Mouse (Mus musculus): Measurements from ENCODE around the gene Stx18.

DNA sequence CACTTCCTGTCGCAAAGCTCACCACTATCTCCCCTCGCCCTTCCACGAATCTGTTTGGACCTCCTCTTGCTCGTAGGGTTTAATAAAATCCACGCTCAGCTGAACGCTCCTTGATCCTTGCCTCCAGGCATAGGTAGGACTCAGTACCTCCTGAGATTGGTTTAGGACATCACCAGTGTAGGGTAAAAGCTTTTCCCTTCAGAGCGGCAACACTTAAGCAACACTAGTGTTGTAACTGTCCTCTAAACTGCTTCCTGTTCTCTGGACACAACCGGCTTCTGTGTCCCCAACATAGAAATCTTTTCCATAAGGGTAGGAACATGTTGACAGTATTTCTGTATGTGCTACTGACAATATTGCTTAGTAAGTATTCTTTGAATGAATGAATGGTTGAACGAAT is 1.3 kb downstream of the Stx18 start:
- TF ChIP-seq MEF2A (IDR thresholded peaks at IDR 0.05; ENCODE audit: borderline replicate concordance, low read depth, low read length) (no peak), CTCF (conservative IDR thresholded peaks at IDR 0.05 in 1 of 2, IDR thresholded peaks at IDR 0.05 in 1 of 2; ENCODE audit: low read depth in 2 of 2, low read length in 2 of 2) (no peak), POLR2A (IDR thresholded peaks at IDR 0.05; ENCODE audit: low read depth, low read length) (no peak), CHD2 (IDR thresholded peaks at IDR 0.05; ENCODE audit: low read length) (no peak), ELF1 (IDR thresholded peaks at IDR 0.05; ENCODE audit: low read depth, low read length) (no peak)

Measured in CH12.LX (cell line).